15 mouse cellular contexts compared by ENCODE assay signal in genomic region chr1:150681433-150681832, GRCm38 (mm10).
A peak's percentile ranks its signal among the peaks of the same experiment; 100 is the strongest.
DNase-seq lines count a peak whose midpoint lies in the region; ATAC-seq lines count a peak whose summit lies in the region.
"Had no signal": no experiment of that assay in that cellular context is flagged by ENCODE, and none has a peak within 500 bp of the region (broad histone marks: within the 10 kb centered on the region; RNA-seq: fewer than 3 reads in every experiment).

No protein-coding gene starts in this region.

- no peak overlapping the region for H3K4me2 ChIP-seq in hindbrain, embryonic 15.5 days
- H3K4me2 ChIP-seq in hindbrain, embryonic 13.5 days = no peak overlapping the region
- no peak overlapping the region for H3K4me2 ChIP-seq in midbrain, embryonic 15.5 days
- no peak overlapping the region for H3K4me2 ChIP-seq in midbrain, embryonic 13.5 days (replicated peaks)
- H3K4me2 ChIP-seq: liver, embryonic 13.5 days had no signal

- no peaks in the 10 kb centered on the region for H3K9me3 ChIP-seq in hindbrain, embryonic 15.5 days
- H3K9me3 ChIP-seq in hindbrain, embryonic 13.5 days = no peaks in the 10 kb centered on the region
- H3K9me3 ChIP-seq in midbrain, embryonic 15.5 days = no peaks in the 10 kb centered on the region
- H3K9me3 ChIP-seq in midbrain, embryonic 13.5 days = no peaks in the 10 kb centered on the region
- H3K9me3 ChIP-seq: heart, embryonic 10.5 days; liver, embryonic 13.5 days had no signal

- DNase-seq in cerebellum, postnatal 25 days = no peak
- DNase-seq in telencephalon, adult 2 months (ENCODE audit: low read depth, low spot score) = peak; percentile 46
- no peak for DNase-seq in cerebellum, adult 9-11 months
- DNase-seq: gastrocnemius, postnatal 36 days; kidney, adult 8-10 months; kidney, postnatal 36 days; liver, embryonic 13.5 days had no signal

- H3K36me3 ChIP-seq in hindbrain, embryonic 15.5 days = no peaks in the 10 kb centered on the region
- no peaks in the 10 kb centered on the region for H3K36me3 ChIP-seq in hindbrain, embryonic 13.5 days
- no peaks in the 10 kb centered on the region for H3K36me3 ChIP-seq in midbrain, embryonic 15.5 days (replicated peaks)
- H3K36me3 ChIP-seq in midbrain, embryonic 13.5 days = no peaks in the 10 kb centered on the region
- H3K36me3 ChIP-seq: liver, embryonic 13.5 days had no signal

- WGBS in hindbrain, embryonic 15.5 days = 80% methylated on average over 3 of the region's 3 CpGs
- 92% methylated on average over 3 of the region's 3 CpGs for WGBS in hindbrain, embryonic 13.5 days
- WGBS in midbrain, embryonic 15.5 days = 69% methylated on average over 3 of the region's 3 CpGs
- 88% methylated on average over 3 of the region's 3 CpGs for WGBS in midbrain, embryonic 13.5 days

- H3K9ac ChIP-seq in hindbrain, embryonic 15.5 days = no peak overlapping the region
- H3K9ac ChIP-seq in hindbrain, embryonic 13.5 days = no peak overlapping the region
- no peak overlapping the region for H3K9ac ChIP-seq in midbrain, embryonic 15.5 days
- no peak overlapping the region for H3K9ac ChIP-seq in midbrain, embryonic 13.5 days (replicated peaks)
- H3K9ac ChIP-seq: liver, embryonic 13.5 days had no signal

- H3K27ac ChIP-seq in hindbrain, embryonic 15.5 days (replicated peaks) = peak overlapping the region; percentile 43; the same call in 1 of the 2 replicates
- no peak overlapping the region for H3K27ac ChIP-seq in hindbrain, embryonic 13.5 days
- 0 out of 2 replicates have a peak overlapping the region, but pooled peaks have one; percentile 1 for H3K27ac ChIP-seq in midbrain, embryonic 15.5 days
- H3K27ac ChIP-seq in midbrain, embryonic 13.5 days = no peak overlapping the region
- H3K27ac ChIP-seq: heart, embryonic 10.5 days; liver, embryonic 13.5 days had no signal

- H3K27me3 ChIP-seq in hindbrain, embryonic 15.5 days = no peaks in the 10 kb centered on the region
- no peaks in the 10 kb centered on the region for H3K27me3 ChIP-seq in hindbrain, embryonic 13.5 days
- H3K27me3 ChIP-seq in midbrain, embryonic 15.5 days (replicated peaks) = no peaks in the 10 kb centered on the region
- no peaks in the 10 kb centered on the region for H3K27me3 ChIP-seq in midbrain, embryonic 13.5 days
- H3K27me3 ChIP-seq: liver, embryonic 13.5 days had no signal

- no peak overlapping the region for H3K4me3 ChIP-seq in hindbrain, embryonic 15.5 days
- H3K4me3 ChIP-seq in hindbrain, embryonic 13.5 days = no peak overlapping the region
- no peak overlapping the region for H3K4me3 ChIP-seq in midbrain, embryonic 15.5 days
- H3K4me3 ChIP-seq in midbrain, embryonic 13.5 days (replicated peaks) = no peak overlapping the region
- H3K4me3 ChIP-seq: heart, embryonic 10.5 days; liver, embryonic 13.5 days had no signal

- H3K4me1 ChIP-seq in hindbrain, embryonic 15.5 days (replicated peaks) = no peaks in the 10 kb centered on the region
- no peaks in the 10 kb centered on the region for H3K4me1 ChIP-seq in hindbrain, embryonic 13.5 days (replicated peaks)
- 0 out of 2 replicates have a peak, but pooled peaks cover 2% of the 10 kb centered on the region for H3K4me1 ChIP-seq in midbrain, embryonic 15.5 days
- H3K4me1 ChIP-seq in midbrain, embryonic 13.5 days (replicated peaks) = no peaks in the 10 kb centered on the region
- H3K4me1 ChIP-seq: heart, embryonic 10.5 days; liver, embryonic 13.5 days had no signal

- ATAC-seq in cerebellum, adult (ENCODE audit: insufficient number of reproducible peaks, low FRiP score, low TSS enrichment) = peak; percentile 54
- ATAC-seq in hindbrain, embryonic 15.5 days (ENCODE audit: low FRiP score, low read depth) = 0 out of 2 replicates have a peak, but pooled peaks have one; percentile 34
- no peak for ATAC-seq in hindbrain, embryonic 13.5 days (ENCODE audit: low FRiP score)
- peak; percentile 76; the same call in 1 of the 2 replicates for ATAC-seq in midbrain, embryonic 15.5 days (replicated peaks)
- no peak for ATAC-seq in midbrain, embryonic 13.5 days
- ATAC-seq: CD4-positive, CD25-positive, alpha-beta regulatory T cell, adult 4 months; lung, postnatal 0 days had no signal

Comparison
In these comparisons a context has a peak if more than half of its experiments do, and no peak if none do; other contexts are left out.
1. ATAC-seq: peak in cerebellum, adult (single experiment), hindbrain, embryonic 15.5 days (single experiment) and midbrain, embryonic 15.5 days (single experiment); none in hindbrain, embryonic 13.5 days (single experiment) and midbrain, embryonic 13.5 days (single experiment).
2. H3K27ac ChIP-seq: peak in hindbrain, embryonic 15.5 days (single experiment) and midbrain, embryonic 15.5 days (single experiment); none in hindbrain, embryonic 13.5 days (single experiment) and midbrain, embryonic 13.5 days (single experiment).